Mouse (Mus musculus) lung, postnatal 0 days (tissue): ENCODE results near the gene Ston2.

Experiments
- CTCF ChIP-seq: IDR thresholded peaks from 2 replicates; pipeline ENCODE4 v1.5.1; 2016; ENCODE audit warnings: antibody characterized with exemption, mild to moderate bottlenecking
- EP300 ChIP-seq: IDR thresholded peaks from 2 replicates; pipeline ENCODE4 v1.6.1; 2016; ENCODE audit warnings: antibody characterized with exemption, mild to moderate bottlenecking, control low read depth

DNA sequence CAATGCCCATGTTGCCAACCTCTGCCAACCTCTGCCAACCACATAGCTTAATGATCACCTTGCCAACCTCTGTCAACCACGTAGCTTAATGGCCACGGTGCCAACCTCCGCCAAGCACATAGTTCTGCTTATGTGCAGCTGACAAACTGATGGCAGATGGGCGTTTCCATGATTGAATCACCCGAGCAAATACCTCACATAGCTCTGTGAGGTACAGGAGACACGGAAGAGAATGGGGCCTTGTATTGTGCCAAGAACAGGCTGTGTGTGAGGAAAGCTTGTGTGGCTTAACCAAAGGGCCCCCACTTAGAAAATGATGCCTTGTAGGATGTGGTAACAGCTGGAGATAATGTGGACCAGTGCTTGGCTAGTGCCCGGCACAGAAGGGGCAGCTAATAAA is 120.4 kb downstream of the Ston2 start:
- no peak for TF ChIP-seq CTCF
- no peak for TF ChIP-seq EP300
